Mouse (Mus musculus) gastrocnemius, postnatal 4 days (tissue): ENCODE results near the gene Sstr3. TPM values are rescaled to one million over a fixed set of nuclear protein-coding genes. Genes with fewer than 3 reads are reported as not detected.

Source experiments
- DNase-seq, 2 experiments: peaks; one replicate each; pipeline ENCODE4 v3.0.0; 2021 to 2022; ENCODE audit warnings: low spot score in 2 of 2, mixed read lengths in 2 of 2
- total RNA-seq, 2 experiments: library from RNA; stranded (reverse); gene quantifications; 2 replicates each; pipeline ENCODE4 v1.2.3; 2021

The Sstr3 gene
- total RNA-seq, 2 experiments from 2014 or later, result 0.05 TPM; not detected in 1

DNA sequence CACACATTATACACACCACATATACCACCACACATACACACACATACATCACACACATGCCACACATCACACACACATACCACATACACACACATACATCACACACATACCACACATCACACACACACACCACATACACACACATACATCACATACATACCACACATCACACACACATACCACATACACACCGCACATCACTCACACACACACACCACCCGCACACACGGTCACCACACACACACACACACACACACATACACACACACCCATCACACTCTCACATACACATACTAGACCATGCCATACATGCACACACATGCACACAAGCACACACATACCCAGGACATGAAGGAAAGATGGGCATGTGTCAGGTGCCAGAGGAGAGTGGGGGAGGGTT lies 18.9 kb upstream of the Sstr3 start:
- no peak for DNase-seq

DNA sequence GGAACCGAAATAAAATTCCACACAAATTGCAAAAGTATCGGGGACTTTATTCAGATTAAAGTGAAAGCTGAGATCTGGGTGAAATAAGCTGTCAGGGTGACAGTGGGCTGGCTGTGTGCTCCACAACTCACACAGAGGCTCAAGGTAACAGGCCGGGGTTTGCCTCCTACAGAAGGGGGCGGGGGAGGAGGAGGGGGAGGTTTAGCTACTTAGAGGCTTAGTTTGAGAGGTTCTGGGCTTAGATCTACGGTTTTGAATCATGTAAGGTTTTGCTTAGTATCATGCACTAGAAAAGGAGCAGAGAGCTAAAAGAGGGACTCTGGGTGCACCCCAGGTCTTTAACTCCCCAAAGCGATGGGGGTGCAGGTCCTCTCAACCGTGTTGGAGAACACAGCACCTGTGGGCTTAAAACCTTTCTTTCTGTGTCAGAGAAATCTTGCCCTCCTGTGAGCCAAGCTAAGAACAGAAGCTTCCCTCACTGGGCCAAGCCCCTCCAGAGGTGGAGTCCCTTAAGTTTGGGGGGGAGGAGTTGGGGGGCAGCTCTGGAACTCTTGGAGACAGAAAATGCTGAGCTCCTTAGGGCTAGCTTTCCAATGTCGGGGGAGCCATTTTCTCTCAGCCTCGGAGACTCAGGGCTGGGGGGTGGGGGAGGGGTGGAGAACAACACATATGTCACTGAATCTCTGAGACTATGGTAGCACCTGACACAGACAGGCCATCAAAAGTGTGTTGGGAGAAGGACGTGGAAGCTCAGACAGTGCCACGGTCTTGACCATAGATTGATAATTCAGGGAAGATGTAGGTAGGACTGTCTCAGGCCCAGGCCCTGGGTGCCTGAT lies 14.9 kb upstream of the Sstr3 start:
- no peak for DNase-seq

DNA sequence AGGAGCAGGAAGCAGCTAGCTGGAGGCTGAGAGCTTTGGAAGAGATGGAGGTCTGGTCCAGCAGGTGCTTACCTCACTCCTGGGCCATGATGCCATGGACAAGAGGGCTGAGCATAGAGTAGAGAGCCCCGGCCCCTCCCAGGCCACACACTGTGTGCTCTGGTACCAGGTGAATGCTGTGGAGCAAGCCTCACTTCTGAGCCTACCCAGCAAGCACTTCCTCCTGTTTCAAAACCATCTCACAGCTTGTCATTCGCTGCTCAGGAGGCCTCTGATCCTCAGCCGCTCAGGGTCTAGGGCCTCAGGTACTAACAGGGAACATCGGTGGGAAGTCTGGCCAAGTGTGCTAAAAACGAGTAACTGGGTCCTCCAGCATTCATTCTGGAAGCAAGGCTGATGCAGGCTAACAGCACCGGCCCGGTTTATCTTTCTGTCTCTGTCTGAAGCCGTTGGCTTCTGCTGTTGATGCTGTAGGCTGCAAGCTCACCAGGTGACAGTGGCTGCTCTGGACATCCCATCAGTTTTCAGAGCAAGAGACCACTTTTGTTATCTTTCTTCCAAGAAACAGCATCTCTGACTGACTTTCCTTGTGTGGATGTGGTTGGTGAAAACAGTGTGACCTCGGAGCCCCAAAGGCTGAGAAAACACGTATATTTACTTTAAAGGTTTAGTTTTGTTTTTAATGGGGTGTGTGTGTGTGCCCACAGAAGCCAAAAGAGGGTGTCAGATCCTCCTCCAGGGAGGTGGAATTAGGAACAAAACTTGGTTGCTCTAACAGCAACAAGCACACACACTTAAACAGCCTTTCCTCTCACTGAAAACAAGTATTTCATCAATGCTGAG lies 13.4 kb upstream of the Sstr3 start:
- no peak for DNase-seq

DNA sequence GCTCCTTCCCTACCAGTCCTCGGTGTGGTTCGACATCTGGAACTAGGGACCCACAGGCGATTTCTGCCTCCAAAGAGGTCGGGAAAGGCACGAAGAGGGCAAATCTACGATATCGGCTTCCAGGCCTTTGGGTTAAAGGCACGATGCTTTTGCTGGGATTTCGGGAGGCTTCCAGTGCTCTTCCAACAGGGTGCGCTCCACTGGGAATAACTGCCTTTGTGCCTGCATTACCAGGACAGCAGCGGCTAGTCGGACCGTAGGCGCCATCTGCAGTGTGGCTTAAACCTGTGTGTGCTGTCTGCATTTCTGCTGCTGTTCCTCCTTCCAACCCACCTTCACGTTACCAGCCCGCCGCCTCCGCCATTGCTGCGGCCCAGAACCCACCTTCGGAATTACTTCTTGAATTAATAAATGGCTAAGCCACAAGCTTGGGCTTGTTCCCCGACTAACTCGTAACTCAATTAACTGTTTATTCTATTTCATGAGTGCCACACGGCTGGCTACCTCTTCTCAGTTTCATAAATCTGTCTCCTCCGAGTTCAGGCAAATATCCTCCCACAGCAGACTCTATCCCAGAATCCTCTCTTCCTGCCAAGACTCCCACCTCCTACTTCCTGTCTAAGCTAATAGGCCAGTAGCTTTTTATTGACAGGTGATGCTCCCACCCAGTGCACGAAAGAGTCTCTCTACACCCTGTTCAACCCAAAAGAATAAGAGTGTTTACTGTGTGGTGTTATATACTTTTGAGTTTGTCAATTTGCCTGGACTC lies 10.2 kb upstream of the Sstr3 start:
- no peak for DNase-seq

DNA sequence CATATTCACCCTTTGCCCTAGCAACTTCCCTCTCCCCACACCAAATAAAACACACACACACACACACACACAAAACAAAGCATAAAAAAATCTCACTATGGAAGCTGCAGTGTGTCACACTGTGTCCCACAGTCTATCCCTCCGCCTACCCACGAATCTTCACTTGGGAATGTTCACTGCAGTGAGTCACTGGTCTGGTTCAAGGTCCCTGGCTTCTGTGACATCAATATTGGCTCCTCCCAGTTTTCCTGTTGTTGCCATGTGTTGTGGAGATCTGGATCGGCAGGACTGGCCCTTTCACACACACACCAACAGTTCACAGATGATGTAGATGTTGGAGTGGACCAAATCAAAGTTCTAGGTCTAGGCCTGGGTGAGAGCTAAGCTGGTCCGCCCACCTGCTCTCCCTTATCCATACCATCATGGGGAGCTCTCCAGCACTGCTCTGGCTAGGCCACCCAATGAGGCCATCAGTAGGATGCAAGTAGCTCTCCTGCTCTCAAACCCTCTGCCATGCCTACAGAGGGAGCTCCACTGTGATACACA lies 4.8 kb upstream of the Sstr3 start:
- no peak for DNase-seq

DNA sequence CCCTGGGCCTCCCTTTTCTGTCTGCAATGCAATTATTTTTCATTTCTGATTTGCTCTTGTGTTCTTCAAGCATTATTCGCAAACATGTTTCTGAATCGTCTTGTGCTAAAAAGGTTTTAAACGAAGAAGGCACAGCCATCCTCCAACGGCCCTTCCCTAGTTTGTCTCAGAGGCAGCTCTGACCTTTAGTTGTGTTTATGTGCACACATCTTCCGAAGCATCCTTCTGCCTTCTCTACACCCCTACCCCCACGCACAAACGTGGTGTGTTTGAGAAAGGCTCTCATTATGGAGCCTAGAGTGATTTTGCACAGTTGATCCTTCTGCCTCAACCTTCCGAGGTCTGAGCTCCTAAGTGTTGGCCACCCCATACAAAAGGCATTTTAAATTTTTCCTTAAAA lies 4.2 kb upstream of the Sstr3 start:
- no peak for DNase-seq

DNA sequence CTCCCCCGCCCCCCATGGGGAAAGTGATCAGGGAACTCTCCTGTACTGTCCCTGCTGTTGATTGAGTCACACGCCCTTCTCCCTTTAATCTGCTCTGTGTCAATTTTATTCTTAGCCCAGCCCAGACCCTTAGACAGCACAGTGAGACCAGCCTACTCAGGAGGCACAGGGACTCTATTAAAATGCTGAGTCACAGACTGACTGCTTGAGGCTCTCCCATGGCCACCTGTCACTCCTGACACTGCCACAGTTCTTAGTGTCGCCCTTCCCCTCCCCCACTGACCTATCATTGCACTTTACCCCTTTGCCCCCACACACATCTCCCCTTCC lies 3.8 kb upstream of the Sstr3 start:
- DNase-seq, result no peak

DNA sequence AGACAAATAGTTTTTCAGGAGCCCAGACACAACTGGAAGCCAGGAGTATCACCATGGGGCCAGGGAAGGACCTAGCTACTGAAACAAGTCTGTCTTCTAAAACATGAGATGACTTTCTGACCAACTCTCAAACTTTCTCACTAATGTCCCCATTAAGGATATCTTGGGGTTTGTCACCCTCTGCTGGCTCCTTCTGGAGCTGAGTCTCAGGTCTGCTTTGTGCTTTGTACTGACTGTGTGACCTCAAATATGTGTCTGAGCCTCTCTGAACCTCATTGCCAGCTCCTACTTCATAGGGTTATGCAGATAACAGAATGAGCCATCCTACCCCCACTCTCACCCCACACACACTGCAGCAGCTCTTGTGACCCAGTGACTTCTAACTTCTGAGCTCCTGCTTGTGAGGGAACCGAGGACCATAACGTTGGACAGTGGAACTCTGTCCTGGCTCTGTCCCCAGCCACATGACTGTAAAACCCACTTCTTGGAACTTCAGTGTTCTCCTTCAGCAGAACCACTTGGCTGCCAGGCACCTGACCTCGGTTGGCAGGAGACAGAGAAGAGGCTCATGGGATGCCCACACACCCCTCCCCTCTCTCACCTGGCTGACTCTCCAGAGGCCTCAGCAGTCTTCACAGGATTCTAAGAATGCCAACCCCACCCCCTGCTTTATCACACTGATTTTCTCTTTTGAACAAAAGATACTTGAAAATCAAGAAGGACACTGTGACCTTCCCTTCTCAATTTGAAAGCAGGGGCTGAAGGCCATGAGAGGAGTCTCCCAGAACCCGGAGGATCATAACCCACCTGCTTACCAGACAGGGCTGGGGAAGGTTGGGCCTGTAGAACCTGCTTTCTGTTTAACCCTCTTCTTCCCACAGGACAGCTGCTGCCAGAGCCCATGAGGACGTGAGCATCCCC lies 3.2 kb upstream of the Sstr3 start:
- no peak for DNase-seq

DNA sequence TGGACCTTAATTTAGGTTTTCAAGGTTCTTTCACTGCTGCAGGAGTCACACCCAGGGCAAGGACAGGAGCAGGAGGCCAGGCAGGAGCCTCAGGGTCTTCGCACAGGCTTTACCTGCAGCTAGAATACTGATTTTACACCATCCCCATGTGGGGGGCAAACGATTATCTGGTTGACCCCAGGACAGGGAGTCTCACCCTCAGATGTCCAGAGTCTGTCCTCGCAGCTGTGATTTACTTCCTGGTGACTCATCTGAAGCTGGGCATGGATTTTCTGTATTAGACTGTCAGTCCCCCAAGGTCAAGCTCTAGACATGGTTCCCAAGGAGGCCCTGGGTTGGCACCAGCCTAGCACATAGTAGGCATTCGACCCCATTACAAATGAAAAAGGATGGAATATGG lies 1.6 kb upstream of the Sstr3 start:
- no peak for DNase-seq

DNA sequence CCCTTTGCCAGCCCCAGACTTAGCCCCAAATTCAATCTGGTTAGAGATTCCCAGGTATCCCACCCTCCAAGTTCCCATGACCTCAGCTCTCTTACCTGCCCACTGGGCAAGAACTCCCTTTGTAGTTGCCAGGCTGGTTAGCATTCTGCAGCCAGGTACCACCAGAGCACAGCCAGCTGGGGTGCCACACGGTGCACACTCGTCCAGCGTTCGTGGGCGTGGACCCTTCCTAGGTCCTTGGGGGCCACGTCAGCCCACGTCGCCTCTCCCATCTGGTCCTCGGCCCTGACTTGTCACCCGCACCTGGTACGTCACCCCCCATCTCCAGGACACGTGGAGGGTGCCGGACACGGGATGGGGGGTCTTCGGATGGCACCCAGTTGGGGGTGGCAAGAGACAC lies 444 bp downstream of the Sstr3 start:
- DNase-seq, result no peak

DNA sequence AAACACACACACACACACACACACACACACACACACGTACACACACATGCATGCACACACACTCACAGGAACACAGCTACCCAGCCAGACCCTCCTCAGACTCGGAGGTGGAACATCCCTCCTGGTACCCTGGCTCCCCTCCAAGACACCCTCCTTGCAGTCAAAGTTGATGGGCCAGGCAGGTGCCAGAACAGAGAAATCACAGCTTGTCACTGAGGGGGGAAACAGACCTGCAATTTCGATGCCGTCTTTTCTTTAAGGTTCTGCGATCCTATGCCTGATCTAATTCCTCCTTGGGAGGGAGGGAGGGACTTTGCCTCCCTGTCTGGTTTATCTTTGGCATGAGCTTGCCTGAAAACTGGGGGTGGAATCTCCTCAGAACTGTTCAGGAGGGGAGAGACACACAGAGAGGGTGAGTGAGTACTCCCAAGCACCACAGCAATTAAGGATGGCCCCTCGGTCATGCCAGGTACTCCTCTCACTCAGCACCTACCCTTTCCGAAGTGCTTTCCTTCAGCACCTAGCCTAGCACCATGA lies 1.6 kb downstream of the Sstr3 start:
- no peak for DNase-seq

DNA sequence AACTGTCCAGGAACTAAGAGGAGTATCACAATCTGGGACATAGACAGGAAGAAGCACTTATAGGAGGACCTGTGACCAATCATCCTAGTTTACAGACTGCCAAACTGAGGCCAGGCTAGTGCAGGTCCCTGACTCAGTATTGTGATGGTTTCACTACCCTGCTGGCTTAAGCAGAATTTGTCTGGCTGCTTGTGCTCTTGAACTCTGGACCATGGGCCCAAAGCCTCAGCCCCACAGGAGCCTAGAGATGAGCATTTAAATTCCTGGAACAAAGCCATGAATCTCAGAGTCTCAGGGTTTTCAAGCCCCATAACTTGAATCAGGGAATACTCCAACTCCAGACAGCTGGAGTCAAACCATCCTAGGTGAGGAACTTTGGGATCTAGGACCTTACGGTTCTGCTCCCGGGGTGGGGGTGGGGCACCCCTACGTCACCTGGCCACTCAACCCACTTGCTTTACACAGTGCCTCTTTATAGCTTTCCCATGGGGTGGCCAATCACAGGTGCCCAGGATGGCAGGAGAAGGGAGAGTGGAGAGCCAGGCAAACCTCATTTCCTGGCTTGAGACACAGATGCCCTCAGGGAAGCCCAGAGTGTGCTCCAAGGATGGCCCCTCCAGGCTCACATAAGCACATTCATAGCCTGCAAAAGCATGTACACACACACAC lies 2.3 kb downstream of the Sstr3 start:
- no peak for DNase-seq

DNA sequence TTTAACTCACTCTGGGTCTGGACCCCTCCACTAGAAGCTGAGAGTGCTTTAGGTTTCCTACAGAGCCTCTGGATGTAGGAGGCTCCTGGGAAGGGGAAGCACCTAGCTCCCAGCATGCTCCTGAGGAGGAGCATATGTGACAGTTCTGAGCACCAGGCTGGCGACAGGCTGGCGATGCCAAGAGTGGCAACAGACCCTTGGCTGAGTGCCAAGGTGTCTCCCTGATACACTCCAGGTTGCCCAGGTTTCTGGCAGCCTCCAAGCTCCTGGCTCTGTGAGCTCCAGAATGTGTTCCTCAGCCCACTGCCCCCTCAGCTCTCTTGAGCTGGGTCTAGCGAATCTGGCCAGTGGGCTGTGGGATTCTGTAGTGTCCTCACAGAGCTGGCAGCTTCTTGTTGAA lies 2.9 kb downstream of the Sstr3 start:
- no peak for DNase-seq

DNA sequence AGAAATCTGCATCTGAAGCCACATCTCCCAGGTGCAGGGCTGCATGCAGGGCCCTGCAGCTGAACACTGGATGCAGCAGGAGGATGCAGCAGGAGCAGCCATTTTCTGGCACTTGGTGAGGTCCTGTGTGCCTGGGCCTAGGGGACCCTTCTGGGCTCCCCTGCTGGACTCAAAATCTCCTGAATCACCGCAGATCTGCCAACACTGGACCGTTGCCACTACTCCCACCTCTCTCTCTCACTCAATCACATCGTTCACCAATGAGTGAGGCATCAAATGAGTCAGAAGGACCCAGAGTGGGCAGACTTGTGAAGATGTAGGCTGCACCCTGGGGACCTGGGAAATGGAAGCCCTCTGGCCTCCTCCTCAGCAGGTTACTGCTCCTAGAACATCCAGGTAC lies 3.4 kb downstream of the Sstr3 start:
- DNase-seq, result no peak

DNA sequence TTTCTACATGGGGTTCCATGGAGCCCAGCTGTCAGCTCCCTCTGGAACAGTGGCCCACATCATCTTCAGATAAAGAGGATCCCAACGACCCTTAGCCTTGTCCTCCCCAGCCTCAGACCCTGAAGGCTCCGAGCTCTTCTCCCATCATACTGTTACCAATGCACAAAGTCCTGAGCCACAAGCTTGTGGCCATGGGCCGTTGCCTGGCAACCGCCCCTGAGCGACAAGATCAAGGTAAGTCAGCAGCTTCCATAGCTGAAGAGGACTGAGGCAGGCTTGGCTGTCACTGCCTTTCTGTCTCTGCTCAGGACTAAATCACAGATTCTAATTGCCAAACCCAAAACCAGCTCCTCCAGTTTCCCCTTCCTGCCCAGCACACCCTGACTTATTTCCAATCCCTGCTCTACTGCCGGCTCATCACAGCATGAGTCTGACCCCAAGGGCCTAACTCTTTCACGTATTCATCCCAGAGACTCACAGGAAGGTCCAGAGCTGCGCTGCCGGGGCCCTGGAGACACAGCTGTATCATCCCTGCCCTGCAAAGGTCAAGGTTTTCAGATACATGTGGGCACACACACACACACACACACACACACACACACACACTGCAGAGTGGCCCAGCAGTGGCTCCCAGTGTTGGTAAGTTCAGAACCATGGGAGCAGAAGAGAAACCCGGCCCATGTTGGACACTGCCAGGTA lies 8.6 kb downstream of the Sstr3 start:
- DNase-seq, result no peak

DNA sequence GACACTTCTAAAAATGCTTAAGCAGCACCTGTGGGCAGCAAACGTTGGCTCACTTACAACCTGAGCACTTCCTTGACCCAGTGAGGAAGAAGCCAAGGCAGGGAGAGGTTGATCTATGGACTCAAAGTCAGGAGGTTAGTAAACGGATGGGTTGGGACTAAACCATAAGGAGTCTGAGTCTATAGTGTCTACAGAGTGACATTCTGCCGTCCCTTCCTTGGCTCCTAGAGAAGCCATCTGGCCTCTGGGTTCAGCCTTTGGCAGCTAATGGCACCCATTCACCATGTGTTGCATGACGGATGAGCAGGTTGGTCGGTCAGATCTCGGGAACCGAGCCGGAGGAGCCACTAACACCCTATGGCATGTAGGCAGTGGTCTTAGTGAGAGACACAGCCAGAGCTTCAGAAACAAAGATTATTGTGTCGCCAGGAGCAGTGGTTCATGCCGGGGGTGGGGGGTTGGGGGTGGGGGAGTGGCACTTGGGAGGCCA lies 11.1 kb downstream of the Sstr3 start:
- no peak for DNase-seq

DNA sequence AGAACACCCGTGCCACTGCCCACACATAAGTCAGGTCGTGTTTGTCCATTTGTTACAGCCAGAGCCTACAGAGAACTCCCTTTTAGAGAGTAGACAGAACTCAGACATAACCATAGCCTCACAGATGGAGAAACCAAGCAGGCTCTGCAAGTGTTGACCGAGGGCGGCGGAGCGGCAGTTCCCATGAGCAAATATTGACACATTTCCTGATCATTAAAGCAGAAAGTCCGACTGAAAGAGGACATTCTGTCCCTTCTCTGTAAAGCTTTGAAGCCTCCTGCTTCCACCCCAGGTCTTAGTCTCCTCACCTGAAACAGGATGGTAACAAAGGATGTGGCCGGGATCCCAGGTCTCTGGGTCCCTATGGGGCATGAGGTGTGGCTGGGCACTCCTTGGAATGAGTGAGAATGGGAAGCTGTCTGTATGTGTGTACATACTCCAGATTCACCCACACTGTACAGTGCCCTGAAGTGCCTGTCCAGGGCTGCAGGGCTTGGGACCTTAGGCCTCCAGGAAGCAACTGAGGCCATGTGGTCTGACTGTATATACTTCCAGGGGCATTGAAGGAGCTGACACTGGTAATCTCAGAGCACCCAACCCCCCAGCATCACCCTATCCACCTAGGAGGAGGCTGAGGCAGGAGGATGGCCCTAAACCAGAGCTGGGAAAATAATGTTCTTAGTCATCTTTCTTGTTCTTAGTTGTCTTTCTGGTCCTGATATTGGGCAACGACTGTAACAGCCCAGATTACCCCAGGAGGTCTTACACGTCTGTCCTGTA lies 11.7 kb downstream of the Sstr3 start:
- no peak for DNase-seq

DNA sequence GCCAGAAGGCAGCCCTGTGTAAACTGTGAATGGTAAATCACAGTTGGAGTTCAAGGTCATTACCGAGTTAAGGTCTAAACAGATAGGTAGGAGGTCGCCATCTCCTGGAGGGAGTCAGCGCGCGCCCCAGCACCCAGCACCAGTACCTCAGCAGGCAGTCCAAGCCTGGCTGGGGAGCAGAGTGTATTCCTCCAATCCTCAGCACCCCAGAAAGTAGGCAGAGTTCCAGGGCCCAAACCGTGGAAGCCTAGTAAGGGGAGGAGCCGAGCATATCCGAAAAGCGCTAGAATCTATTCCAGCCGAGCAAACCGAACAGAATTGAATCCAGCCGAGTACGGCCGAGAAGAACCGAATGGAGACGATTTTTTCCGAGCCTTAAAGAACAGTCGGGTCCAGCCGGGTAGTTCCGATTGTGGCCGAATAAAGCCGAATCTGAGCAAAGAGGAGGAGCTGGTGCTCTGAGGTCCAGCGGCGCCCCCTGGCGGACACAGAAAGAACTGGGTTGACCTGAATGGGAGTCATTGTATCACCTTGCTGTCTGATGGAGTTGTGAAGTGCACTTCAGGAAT lies 12.5 kb downstream of the Sstr3 start:
- peak; percentile 96 to 97 for DNase-seq
